Mouse (Mus musculus) liver, postnatal 0 days (tissue): ENCODE results near the gene Nav2.

ENCODE experiments used
- CTCF ChIP-seq: sonication (generic); IDR thresholded peaks from 2 replicates; pipeline ENCODE4 v1.5.1; 2016; ENCODE audit warnings: antibody characterized with exemption, low read depth
- EP300 ChIP-seq: IDR thresholded peaks from 2 replicates; pipeline ENCODE4 v1.6.1; 2016; ENCODE audit warnings: antibody characterized with exemption, low read depth, mild to moderate bottlenecking

DNA sequence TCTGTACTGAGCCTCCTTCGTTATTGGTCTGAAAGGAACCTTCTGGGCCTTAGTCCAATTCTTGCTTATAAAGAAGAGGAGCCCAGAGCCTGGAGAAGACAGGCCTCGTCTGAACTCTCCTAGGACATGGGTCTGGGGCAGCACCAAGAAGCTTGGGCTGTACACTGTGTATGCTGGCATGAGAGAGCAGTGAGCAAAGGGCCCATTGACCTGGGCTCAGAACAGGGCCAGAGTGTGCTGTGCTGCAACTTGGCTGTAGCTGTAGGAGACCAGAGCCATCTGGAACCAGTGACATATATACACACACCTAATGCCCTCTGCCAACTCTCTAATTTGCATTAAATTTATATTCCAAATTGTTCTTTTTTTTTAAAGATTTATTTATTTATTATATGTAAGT lies 621.0 kb downstream of the Nav2 start:
- TF ChIP-seq EP300, result no peak
- no peak for TF ChIP-seq CTCF
